14 mouse cellular contexts compared by ENCODE assay signal in genomic region chr14:72901171-72901926, GRCm38 (mm10).
"Had no signal": no experiment of that assay in that cellular context is flagged by ENCODE, and none has a peak within 500 bp of the region (broad histone marks: within the 10 kb centered on the region; RNA-seq: fewer than 3 reads in every experiment).

No protein-coding gene starts in this region.

- H3K4me2 ChIP-seq: intestine, embryonic 15.5 days; limb, embryonic 12.5 days; limb, embryonic 15.5 days; liver, embryonic 11.5 days; midbrain, embryonic 11.5 days had no signal

- ATAC-seq: intestine, embryonic 15.5 days; liver, postnatal 0 days had no signal

- H3K27me3 ChIP-seq: intestine, embryonic 15.5 days; limb, embryonic 12.5 days; limb, embryonic 15.5 days had no signal

- DNase-seq: kidney, adult 11 months; kidney, adult 9 months; kidney, postnatal 14 days; left cerebral cortex, postnatal 4 days; liver, postnatal 0 days; midbrain, embryonic 14.5 days; thymus, adult 18-20 months; thymus, postnatal 36 days had no signal

- H3K4me3 ChIP-seq: intestine, embryonic 15.5 days; limb, embryonic 12.5 days; limb, embryonic 15.5 days had no signal

- H3K9me3 ChIP-seq: intestine, embryonic 15.5 days; limb, embryonic 12.5 days; limb, embryonic 15.5 days had no signal

- H3K36me3 ChIP-seq: intestine, embryonic 15.5 days; limb, embryonic 12.5 days; limb, embryonic 15.5 days had no signal

- H3K27ac ChIP-seq: intestine, embryonic 15.5 days; limb, embryonic 12.5 days; limb, embryonic 15.5 days; liver, embryonic 14.5 days had no signal

- H3K4me1 ChIP-seq: intestine, embryonic 15.5 days; limb, embryonic 12.5 days; limb, embryonic 15.5 days had no signal

- H3K9ac ChIP-seq: intestine, embryonic 15.5 days; limb, embryonic 12.5 days; limb, embryonic 15.5 days; liver, embryonic 14.5 days; liver, postnatal 0 days had no signal
